Mouse (Mus musculus): Measurements from ENCODE around the gene Olfr1175-ps. TPM values are rescaled to one million over a fixed set of nuclear protein-coding genes. Genes with fewer than 3 reads are reported as not detected.

The Olfr1175-ps gene
- polyA plus RNA-seq (2015; fragmentation: Illumina TruSeq; extraction: RNeasy Lipid Tissue Mini Kit (QIAGEN cat#74804); ENCODE audit: low read depth, low replicate concordance) = not detected

DNA sequence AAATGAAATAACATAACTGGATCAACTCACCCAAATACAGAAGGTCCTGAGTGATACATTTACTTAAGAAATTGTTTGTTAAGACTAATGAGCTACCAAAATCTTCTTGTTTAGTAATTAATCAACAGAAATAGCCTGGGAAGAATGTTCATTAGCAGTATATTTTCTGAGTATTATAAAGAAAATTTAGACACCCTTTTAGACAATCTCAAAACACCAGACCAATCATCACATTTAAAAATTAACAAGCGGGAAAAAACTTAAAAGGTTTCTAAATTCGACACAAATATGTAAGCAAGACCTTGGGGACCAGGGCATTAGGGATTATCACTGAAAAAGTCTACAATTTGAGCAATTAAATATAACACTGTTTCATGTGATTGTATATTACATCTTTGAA lies at the start of gene Olfr1175-ps:
Gene Olfr1175-ps, minus strand, starts transcription at position 101 of the 400 bp plus-strand sequence.

DNA sequence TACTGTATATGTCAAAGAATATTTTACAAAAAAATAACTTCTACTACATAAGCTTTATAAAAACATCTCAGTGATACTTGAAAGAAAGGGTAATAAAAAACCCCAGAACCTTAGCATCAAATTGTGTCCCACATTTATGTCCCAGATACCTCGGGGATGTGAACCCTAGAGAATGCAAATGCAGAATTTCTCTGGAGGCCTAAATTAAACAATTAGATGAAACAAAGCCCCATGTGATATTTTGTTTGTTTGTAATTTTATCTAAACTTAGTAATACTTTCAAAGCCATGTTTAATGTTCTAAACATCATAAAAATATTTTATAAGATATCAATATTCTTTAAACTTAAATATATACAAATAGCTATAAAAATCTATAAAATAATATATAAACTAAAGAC lies 19.4 kb upstream of the Olfr1175-ps start, which contains the start of gene Olfr1177-ps:
Gene Olfr1177-ps, minus strand, starts transcription at position 101 of the 400 bp plus-strand sequence.

DNA sequence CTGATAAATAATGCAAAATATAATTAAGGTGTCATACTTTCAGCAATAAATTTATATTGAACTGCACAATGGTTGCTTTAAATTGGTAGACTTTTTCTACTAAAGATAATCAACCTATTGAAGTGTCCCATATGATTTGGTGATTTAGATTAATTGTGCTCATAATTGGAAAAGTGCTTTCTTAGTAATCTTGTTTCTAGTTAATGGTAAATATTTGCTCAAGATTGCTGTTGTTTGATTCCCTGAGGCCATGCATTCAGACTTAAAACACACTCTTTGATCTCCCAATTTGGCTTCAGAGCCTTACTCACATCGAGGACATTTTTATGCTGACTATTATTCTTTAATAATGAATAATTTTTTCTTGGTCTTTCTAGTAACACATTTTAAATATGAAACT lies 9.4 kb upstream of the Olfr1175-ps start, which contains the start of gene Olfr1176:
Gene Olfr1176, plus strand, starts transcription at position 301 of the 400 bp plus-strand sequence.

DNA sequence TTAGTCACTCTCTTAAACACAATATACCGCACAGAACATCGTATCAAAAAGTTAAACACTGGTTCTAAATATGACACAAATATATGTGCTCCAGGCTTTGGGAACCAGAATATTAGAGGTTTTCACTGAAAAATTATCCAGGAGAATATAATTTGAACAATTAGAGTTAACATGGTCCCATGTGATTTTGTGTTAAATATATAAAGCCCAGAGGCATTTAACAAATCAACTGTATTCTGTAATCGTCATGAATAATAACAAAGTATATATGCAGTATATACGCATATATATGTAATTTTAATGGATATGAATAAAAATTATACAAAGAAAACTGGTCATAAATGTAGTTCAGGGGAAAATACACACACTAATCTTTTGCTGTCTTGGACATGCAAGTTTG lies 12.0 kb downstream of the Olfr1175-ps start, which contains the start of gene Olfr1174-ps:
Gene Olfr1174-ps, minus strand, starts transcription at position 101 of the 400 bp plus-strand sequence.

DNA sequence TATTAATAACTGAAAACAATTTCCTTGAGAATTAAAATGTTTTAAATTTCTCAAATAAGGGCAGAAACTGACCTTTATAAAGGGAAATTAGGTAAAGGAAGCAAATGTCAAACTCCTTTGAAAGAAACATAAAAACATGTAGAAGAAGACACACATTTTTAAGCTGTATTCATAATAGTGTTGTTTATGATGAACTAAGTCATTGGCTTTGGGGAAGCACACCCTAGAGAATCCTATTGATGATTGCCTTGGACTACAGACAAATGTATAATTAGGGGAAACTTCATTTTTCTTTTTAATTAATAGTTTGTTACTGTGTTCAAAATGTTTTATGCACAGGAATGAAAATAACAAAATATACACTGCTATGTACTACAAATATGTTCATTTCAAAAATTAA lies 47.2 kb downstream of the Olfr1175-ps start, which contains the start of gene Olfr1173:
Gene Olfr1173, minus strand, starts transcription at position 101 of the 400 bp plus-strand sequence.

Other genes with a start within 250 kb of the Olfr1175-ps start
- gene Olfr1164, start 233.2 kb downstream of the Olfr1175-ps start, polyA plus RNA-seq (2015; fragmentation: Illumina TruSeq; extraction: RNeasy Lipid Tissue Mini Kit (QIAGEN cat#74804); ENCODE audit: low read depth, low replicate concordance) = not detected
- not detected for gene Olfr1166, start 198.9 kb downstream of the Olfr1175-ps start, polyA plus RNA-seq (2015; fragmentation: Illumina TruSeq; extraction: RNeasy Lipid Tissue Mini Kit (QIAGEN cat#74804); ENCODE audit: low read depth, low replicate concordance)
- gene Olfr1167, start 172.0 kb downstream of the Olfr1175-ps start, polyA plus RNA-seq (2015; fragmentation: Illumina TruSeq; extraction: RNeasy Lipid Tissue Mini Kit (QIAGEN cat#74804); ENCODE audit: low read depth, low replicate concordance) = not detected
- gene Olfr1168, start 145.3 kb downstream of the Olfr1175-ps start, polyA plus RNA-seq (2015; fragmentation: Illumina TruSeq; extraction: RNeasy Lipid Tissue Mini Kit (QIAGEN cat#74804); ENCODE audit: low read depth, low replicate concordance) = not detected
- gene Olfr1170, start 98.9 kb downstream of the Olfr1175-ps start, polyA plus RNA-seq (2015; fragmentation: Illumina TruSeq; extraction: RNeasy Lipid Tissue Mini Kit (QIAGEN cat#74804); ENCODE audit: low read depth, low replicate concordance) = not detected
- not detected for gene Olfr1173, start 47.3 kb downstream of the Olfr1175-ps start, polyA plus RNA-seq (2015; fragmentation: Illumina TruSeq; extraction: RNeasy Lipid Tissue Mini Kit (QIAGEN cat#74804); ENCODE audit: low read depth, low replicate concordance)
- gene Olfr1174-ps, start 12.1 kb downstream of the Olfr1175-ps start, polyA plus RNA-seq (2015; fragmentation: Illumina TruSeq; extraction: RNeasy Lipid Tissue Mini Kit (QIAGEN cat#74804); ENCODE audit: low read depth, low replicate concordance) = not detected
- gene Olfr1176, start 9.5 kb upstream of the Olfr1175-ps start, polyA plus RNA-seq (2015; fragmentation: Illumina TruSeq; extraction: RNeasy Lipid Tissue Mini Kit (QIAGEN cat#74804); ENCODE audit: low read depth, low replicate concordance) = not detected
- gene Olfr1177-ps, start 19.3 kb upstream of the Olfr1175-ps start, polyA plus RNA-seq (2015; fragmentation: Illumina TruSeq; extraction: RNeasy Lipid Tissue Mini Kit (QIAGEN cat#74804); ENCODE audit: low read depth, low replicate concordance) = not detected
- gene Olfr1178, start 59.8 kb upstream of the Olfr1175-ps start, polyA plus RNA-seq (2015; fragmentation: Illumina TruSeq; extraction: RNeasy Lipid Tissue Mini Kit (QIAGEN cat#74804); ENCODE audit: low read depth, low replicate concordance) = not detected
- not detected for gene Olfr1179, start 79.2 kb upstream of the Olfr1175-ps start, polyA plus RNA-seq (2015; fragmentation: Illumina TruSeq; extraction: RNeasy Lipid Tissue Mini Kit (QIAGEN cat#74804); ENCODE audit: low read depth, low replicate concordance)
- gene Olfr1180, start 91.9 kb upstream of the Olfr1175-ps start, polyA plus RNA-seq (2015; fragmentation: Illumina TruSeq; extraction: RNeasy Lipid Tissue Mini Kit (QIAGEN cat#74804); ENCODE audit: low read depth, low replicate concordance) = not detected
- not detected for gene Olfr1181, start 99.0 kb upstream of the Olfr1175-ps start, polyA plus RNA-seq (2015; fragmentation: Illumina TruSeq; extraction: RNeasy Lipid Tissue Mini Kit (QIAGEN cat#74804); ENCODE audit: low read depth, low replicate concordance)
- gene Gm13757, start 121.9 kb upstream of the Olfr1175-ps start, polyA plus RNA-seq (2015; fragmentation: Illumina TruSeq; extraction: RNeasy Lipid Tissue Mini Kit (QIAGEN cat#74804); ENCODE audit: low read depth, low replicate concordance) = not detected
- gene Olfr1183, start 127.7 kb upstream of the Olfr1175-ps start, polyA plus RNA-seq (2015; fragmentation: Illumina TruSeq; extraction: RNeasy Lipid Tissue Mini Kit (QIAGEN cat#74804); ENCODE audit: low read depth, low replicate concordance) = not detected
- gene Olfr1184, start 156.4 kb upstream of the Olfr1175-ps start, polyA plus RNA-seq (2015; fragmentation: Illumina TruSeq; extraction: RNeasy Lipid Tissue Mini Kit (QIAGEN cat#74804); ENCODE audit: low read depth, low replicate concordance) = not detected
- gene Olfr1185-ps1, start 166.1 kb upstream of the Olfr1175-ps start, polyA plus RNA-seq (2015; fragmentation: Illumina TruSeq; extraction: RNeasy Lipid Tissue Mini Kit (QIAGEN cat#74804); ENCODE audit: low read depth, low replicate concordance) = not detected
- gene Olfr1186, start 191.3 kb upstream of the Olfr1175-ps start, polyA plus RNA-seq (2015; fragmentation: Illumina TruSeq; extraction: RNeasy Lipid Tissue Mini Kit (QIAGEN cat#74804); ENCODE audit: low read depth, low replicate concordance) = not detected
- gene Olfr1188, start 229.7 kb upstream of the Olfr1175-ps start, polyA plus RNA-seq (2015; fragmentation: Illumina TruSeq; extraction: RNeasy Lipid Tissue Mini Kit (QIAGEN cat#74804); ENCODE audit: low read depth, low replicate concordance) = not detected

Measured in brain, adult 10 weeks (tissue).